Mouse (Mus musculus): ENCODE results near the gene Fcho1.
A peak's percentile ranks its signal among the peaks of the same experiment; 100 is the strongest.
"Not testable (repeated sequence)": the region's sequence is repeated elsewhere in the genome, so short reads cannot be mapped to it uniquely, and the experiment has no call there.

Fcho1 gene

DNA sequence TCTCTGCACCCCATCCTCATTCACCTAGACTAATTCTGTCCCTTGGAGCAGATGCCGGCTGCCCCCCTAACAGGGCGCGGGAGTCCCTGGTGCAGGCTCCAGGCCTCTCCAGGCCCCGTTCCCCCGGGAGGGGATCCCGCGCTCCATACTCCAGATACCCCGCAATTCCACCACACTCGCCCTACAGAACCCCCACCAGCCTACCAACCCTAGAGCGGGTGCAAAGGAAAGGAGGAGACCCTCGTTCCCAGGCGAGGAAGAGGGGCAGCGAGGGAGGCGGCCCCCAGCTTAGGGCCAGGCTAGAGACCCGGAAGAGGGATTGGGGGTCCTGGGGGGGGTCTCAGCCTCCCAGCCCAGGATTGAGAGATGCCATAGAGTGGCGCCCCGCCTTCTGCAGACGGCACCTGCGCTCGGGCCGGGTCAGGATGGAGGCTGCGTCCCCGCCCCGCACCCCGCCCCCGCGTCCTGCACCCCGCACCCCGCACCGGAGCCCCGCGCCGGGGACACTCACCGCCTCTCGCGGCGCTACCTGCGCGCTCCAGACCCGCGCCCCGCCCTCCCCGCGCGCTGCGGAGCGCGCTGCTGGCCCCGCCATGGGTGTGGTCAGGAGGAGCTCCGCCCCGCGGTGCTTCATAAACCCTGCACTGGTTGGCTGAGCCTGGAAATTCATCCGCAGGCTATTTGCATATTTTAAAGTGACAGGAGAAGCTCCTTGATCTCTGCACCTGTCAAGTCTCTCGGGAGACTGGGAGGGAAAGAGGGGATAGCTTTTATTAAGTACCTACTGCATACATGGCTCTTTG, at the start of gene Fcho1:
TSS of gene Fcho1 (minus strand) at position 595 of the 803 bp plus-strand sequence.
- DNase-seq = peak; percentile 92 to 93

DNA sequence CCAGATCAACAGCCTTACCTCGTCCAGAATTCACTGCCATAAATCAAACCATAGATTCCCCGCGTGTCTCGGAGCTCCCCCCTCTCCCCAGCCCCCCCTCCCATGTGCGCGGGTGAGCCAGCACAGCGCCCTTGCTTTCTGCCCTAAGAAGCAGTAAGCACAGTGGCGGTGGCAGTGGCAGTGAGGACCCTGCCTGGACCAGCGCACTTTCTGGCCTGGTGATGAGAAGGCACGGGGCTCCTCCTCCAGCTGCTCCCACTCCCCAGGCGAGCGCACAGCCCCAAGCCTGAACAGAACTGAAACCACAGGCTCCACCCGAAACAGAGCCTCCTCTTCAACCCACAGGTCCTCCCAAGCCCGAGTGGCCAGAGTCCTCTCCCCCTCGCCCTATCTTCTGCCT, 45.8 kb upstream of the Fcho1 start:
- no peak for DNase-seq

DNA sequence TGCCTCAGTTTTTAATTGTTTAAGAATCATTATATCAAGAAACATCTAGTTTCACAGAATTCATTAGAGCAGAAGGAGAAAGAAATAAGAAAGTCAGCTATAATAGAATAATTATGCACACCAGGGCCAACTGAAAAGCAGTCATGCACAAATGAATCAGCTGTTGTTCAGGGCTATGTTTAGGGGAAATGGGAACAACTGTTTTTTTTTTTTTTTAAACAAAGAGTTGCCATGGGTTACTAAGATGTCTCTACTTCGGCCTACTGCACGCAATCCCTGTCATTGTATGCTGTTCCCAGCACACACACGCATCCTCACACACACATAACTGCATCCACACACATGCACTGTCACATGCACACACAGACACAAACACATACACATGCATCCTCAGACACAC, 33.3 kb upstream of the Fcho1 start:
- DNase-seq = no peak

DNA sequence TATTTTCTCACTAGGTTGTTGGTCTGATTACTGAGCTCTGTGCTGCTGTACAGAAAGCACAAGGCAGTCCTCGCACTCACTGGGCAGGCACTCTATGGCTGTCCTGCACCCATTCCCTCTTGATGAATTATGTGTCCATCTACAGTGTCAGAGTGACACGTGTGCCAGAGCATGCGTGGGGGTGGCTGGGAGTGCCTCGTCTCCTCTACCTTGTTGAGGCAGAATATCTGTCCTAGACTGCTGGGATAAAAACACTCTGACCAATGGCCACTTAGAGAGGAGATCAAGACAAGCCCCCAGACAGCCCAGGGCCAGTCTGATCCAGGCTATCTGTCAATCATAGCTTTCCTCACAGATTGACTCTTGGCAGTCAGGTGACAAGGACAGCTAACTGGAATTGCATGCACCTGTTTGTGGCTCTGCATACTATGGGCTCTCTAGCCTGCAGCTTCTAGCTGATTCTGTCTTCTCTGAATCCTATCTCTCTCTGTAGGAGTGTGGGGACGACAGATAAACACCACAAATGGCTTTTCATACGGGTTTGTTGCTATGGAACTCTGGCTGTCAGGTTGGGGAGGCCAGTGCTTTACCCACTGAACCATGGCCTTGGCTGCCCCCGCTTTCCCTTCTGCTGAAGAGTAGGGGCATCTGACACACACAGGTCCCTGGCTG, 27.5 kb upstream of the Fcho1 start:
- not testable (repeated sequence) for DNase-seq

DNA sequence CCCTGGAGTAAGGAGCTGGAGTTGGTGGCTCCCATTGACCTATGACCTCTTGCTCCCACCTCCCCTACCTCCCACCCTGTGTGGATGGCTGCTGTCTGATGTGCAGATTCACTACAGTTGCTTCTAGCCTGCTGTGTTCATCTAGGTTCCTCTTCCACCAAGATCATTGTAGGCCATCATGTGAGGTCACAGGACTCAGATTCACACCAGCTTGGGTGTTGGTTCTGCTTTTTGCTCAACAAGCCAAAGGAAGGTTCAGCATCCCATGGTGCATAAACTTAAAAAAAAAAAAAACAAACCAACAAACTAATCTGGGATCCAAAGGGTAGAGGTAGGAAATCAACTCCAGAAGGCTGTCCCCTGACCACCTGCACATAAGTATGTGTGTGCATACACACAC, 26.7 kb upstream of the Fcho1 start:
- DNase-seq = not testable (repeated sequence)

DNA sequence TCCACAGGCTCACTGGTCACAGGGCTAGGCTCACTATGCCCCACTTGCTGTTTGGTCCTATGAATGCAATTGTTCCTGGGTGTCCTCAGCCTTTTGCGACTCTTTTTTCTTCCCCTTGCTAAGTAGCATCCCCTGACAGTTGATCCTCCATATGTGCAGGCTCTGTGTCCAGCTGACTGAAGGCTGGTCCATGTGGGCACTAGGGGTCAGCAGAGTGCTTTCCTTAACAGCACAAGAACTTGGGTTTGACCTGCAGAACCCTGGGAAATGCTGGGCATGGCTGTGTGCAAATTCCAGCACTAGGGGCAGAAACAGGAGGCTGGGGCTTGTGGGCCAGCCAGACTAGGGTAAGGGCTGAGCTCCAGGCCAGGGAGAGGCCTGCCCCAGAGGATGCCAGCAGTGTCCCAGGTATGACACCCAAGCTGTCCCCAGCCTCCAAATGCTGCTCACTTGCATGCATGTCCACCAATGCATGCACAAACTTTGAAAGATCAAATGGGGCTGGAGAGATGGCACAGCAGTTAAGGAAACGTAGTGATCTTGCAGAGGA, 25.9 kb upstream of the Fcho1 start:
- peak; percentile 43 to 45 for DNase-seq

DNA sequence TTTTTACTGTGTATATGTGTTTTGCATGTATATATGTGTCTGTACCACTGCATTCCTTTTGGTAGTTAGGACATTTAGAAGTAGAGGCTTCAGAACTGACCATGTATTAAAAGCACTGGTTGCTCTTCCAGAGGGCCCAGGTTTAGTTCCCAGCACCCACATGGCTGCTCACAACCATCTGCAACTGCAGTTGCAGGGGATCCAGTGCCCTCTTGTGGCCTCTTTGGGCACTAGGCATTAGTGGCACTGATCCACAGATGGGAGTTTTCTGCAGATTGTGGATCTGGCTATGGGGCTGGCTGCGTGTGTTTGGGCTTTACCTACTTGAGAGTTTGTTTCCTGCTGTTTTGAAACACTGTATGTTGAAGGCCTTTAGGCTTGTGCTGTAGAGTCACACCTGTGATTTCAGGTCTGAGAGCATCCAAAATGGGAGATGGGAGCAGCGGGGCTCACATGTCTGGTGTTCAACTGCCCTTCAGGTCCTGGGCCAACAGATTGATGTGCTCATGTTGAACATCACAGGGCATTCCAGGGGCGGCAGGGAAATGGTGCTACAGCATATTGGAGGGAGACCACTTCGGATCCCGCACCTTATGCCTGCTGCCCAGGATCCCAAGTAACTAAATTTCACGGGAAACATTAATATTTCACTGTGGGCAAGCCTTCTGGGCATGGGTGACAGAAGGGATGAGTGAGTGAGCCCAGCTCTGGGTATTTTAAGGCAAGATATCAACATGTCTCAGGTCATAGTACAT, 24.0 kb upstream of the Fcho1 start:
- DNase-seq = not testable (repeated sequence)

DNA sequence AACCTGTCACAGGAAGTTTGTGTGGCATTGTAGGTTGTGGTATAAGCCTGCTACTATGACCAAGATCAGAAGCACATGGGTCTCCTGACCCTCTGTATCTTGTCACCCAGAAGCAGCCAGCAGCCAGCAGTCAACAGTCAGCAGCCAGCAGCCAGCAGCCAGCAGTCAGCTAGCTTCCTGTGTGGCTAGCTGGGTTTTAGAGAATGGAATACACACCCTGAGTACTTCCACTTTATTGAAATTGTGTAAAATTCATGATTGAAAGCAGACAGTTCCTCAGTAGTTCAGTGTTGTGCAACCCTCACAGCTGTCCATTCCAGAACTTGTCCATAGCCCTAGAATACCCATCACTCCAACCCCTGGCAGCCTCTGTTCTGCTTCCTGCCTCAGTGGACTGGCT, 21.6 kb upstream of the Fcho1 start:
- DNase-seq = not testable (repeated sequence)

DNA sequence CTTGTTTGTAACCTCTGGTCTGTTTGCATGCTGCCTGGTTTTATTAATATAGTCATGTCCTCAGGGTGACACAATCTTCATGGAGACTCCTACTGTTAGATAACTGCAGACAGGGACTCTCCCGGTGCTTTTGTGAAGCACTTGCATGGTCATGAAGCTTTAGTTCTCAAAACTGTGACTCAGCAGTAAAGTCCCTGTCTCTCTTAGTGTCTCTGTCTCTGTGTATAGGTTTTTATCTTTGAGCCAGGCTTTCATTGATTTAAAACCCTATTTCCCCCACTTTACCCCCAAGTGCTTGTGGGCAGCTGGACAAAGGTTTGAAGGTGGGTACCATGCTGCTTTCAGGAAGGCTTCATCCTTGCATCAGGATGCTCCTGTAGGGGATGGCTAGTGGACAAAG, 19.8 kb upstream of the Fcho1 start:
- DNase-seq = no peak

DNA sequence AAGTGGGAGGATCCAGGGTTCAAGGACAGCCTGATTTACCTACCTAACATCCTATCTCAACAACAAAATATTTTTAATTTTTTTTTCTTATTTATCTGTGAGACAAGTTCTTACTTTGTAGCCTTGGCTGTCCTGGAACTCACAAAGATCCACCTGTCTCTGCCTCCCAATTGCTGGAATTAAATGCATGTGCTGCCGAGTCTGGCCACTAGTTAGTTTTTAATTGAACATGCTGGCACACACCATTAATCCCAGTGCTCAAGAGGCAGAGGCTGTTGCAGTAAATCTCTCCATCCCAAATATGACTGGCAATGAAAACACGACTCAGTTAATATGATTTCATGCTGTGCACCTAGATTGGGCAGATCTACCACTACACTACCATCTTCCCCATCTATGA, 17.3 kb upstream of the Fcho1 start:
- no peak for DNase-seq

DNA sequence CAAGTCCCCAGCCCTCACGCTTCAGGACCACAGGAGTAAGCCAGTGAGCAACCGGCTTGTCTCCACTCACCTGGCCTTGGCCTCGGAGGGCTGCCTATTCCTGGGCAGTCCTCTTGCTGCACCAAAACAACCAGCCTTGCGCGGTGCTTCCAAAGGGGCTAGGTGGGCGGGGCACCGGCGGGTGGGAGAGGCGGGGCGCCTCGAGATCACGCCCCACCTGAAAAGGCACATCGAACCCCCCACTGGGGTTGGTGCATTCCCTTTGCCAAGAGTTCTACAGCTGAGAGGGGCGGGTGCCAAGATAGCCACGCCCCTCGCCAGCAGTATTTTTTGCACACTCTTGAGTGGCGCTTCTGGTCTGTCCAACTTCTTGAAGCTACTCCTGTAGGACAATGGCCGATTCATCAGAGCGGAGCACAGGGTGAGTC, 16.2 kb upstream of the Fcho1 start:
- no peak for DNase-seq

DNA sequence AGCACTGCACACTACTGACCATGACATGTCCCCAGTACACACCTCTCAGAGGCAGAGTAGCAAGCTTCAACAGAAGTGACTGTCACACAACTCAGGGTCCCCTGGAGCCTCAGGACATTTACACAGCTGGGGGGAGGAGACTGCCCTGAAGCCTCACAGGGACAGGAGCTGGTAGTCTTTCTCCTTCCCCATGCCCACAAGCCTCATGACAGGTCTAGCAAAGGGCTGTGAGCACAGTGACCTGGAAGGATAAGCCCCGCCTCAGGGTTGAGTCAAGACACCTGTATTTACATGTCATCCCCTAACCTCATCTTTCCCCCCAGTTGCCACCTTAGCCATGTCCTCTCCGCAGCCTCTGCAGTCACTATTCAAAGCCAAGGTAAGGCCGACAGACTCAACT, 15.7 kb upstream of the Fcho1 start:
- DNase-seq = no peak

DNA sequence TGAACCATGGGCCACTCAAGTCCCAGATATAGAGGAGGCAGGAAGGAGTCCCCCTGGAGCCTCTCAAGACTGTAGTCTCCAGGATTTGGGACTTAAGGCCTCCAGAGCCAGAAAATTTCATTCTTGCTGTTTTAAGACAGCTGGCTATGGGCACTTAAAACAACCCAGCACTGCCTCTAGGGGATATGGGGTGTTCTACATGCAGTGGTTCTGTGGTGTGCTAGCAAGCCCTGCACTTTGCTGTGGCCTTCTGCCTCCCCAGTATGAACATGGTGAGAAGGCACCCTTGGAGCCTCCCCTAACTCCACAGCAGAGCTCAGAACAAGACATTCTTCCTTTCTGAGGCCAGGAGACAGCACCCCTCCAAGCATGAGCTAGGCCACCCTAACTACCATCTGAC, 12.8 kb upstream of the Fcho1 start:
- not testable (repeated sequence) for DNase-seq

DNA sequence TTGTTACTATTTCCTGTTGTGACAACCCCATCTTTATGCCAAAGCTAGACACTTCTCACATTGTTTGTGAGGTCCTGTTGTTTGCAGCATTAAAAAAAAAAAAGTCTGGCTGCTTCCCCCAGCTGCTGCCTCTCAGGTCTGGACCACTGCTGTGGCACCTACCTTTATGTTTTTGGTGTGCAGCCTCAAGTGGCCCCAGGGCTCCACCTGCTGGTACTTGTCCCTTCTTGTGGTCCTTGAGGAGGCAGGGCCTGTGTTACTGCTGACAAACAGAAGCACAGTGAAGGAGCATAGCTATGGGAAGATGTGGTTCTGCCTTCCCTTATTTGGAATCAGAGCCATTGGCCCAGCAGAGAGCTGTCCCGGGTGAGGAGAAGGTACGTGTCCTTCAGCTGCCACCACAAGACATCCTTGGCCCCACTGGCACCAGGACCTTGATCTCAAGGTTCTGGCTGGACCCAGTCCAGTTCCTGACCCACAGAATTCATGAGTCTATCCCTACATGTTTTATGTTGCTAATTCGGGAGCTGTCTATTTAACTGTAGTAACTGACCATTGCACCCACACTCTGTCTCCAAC, 6.2 kb upstream of the Fcho1 start:
- peak; percentile 82 to 83 for DNase-seq

DNA sequence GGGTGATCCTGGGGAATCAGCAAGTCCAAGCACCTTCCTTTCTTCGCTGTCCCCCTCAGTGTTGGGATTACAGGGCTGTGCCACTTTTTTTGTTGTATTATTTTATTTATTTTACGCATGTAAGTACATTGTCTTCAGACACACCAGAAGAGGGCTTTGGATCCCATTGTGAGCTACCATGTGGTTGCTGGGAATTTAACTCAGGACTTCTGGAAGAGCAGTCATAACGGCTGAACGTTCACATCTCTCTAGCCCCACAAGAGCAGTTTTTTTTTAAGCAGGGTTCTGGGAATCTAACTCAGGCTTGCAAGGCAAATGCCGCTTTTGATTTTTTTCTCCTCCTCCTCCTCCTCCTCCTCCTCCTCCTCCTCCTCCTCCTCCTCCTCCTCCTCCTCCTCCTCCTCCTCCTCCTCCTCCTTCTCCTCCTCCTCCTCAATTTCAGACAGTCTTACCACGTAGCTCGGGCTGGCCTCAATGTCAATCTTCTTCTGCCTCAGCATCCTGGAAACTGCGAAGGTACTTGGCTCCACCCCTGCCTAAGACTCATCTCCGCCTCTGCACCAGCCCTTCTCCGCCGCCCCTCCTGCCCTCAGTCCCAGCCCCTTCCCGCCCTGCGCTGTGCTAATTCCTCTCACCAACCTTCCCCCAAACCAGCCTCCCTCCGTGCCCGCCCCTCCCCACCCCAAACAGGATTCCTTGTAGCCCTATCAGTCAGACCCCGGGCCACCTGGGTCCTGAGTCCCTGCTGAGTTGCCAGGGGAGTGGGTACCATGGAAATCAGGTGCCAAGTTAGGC, 3.5 kb upstream of the Fcho1 start:
- no peak for DNase-seq

DNA sequence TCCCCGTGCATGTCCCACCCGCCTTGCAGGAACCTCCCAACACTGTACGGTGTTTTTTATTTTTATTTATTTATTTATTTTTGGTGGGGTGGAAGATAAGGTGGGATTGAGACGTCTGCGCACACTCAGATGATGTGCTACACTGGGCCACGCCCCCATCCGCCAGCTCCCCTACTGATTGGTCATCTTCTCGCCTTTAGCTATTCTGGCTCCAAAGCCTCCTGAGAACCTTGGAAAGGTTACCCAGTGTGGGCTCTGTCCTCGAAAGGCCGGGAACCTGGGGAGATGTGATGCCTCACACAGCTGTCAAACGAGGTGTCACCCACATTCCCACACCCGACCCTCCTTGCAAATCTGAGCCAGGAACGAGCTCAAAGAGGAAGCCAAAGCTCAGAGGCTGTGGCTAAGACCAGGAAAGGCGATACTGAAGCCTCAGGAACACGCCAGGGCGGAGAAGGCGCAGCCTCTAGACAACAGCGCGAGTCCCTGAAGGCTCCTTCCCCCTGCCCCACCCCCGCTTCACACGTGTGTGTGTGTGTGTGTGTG, 2.8 kb upstream of the Fcho1 start:
- DNase-seq = no peak

DNA sequence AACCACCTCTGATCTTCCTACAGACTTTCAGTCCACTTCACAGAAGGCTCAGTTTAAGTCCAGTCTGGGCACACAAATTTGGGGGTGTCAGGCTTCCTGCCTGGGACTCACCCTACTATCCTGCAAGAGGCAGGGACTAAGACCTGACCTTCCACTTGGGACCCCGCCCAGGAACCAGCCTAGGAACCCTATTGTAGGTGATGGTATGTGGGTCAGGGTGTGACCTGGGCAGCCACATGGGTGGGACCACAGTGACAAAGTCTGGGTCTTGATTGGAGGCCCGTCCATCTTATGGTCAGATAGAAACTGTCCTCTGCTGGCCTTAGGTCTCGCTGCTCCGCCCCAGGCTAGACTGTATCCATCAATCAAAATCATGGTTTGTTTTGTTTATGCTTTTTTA, 1.1 kb downstream of the Fcho1 start:
- no peak for DNase-seq

DNA sequence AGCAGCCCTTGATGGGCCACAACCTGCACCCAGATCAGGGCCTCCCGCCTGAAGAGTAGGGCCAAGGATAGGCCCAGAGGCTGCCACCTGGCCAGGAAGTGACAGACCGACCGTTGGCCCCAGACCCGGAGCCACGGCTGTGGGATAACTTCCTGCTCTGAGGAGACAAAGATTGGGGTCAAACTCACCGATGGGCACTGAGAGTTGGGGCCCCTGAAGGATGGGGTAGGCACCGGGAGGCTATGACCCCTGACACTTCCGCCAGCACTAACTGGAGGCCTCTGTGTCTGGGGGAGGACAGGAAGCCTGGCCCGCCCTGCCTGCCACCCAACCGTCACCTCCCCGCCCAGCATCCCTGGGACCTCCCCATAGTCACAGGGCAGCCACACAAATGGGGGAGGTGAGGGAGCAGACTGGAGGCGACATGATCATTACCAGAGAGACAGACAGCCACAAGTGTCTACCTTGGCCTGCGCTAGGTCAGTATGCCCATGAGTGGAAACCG, 2.4 kb downstream of the Fcho1 start:
- peak; percentile 86 to 89 for DNase-seq

DNA sequence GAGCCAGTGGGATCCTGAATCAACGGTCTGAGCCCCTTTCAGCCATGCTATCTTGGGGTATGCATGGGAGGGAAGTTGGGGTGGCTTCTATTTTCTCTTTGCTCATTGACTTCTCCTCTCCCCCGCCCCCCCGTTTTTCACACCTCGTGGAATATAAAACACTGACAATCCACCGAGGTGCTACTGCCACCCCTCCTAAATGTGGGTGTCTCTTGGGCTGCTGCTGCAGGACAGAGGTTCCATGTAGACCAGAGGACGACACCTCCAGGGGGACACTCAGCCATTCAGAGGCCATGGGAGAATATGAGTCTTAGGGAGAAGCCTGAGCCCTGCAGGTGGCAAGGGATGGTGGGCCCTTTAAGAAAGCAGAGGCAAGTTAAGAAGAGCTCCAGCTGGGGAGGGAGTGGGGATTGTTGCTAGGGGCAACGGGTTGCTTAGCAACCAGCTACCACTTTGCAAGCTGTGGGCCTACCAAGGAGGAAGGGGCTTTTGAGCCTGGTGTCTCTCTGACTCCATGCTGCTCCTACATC, 5.5 kb downstream of the Fcho1 start:
- no peak for DNase-seq

DNA sequence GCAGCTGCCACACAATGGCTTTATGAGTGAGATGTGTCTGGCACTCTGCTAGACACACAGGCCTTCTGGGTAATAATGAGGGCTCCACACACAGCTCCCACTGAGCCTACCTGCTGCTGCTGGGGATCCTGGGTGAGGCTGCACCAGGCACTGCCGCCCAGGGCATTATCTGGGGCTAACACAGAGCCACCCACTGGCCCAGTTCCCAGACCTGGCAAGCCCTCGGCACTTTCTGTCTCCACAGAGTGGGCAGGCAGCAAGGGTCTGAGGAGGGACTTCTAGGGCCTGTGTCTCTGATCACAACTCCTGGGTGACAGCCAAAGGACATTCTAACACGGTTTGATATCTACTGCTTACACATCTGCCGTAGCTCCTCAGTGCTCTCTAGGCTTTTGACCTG, 6.3 kb downstream of the Fcho1 start:
- no peak for DNase-seq

DNA sequence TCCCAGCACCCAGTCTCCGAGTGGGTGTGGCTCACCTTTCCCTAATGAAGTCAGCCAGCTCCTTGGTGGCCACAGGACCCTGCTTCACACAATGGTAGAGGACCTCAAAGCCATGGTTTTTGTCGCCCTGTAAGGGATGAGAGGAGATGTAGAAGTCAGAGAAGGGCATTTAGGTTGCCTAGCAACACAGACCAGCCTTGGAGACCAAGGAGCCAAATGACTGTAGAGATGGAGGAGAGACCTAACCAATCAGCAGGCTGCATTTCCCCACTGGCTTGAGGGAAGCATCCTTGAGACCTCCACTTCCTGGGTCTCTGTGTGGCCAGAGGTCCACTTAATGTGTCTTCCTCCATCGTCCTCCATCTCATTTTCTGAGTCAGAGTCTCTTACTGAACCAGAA, 7.3 kb downstream of the Fcho1 start:
- DNase-seq = no peak

Measured in B cell, adult 2 months (primary cell).